Mouse (Mus musculus) ES-E14 (cell line): Measurements from ENCODE around the gene Tnfrsf13c.

Experiments used
- CHD2 ChIP-seq: IDR thresholded peaks from 2 replicates; pipeline ENCODE4 v1.6.1; 2014; ENCODE audit warnings: mild to moderate bottlenecking, low read depth, low read length, inconsistent platforms
- HCFC1 ChIP-seq: IDR thresholded peaks from 2 replicates; pipeline ENCODE4 v1.6.1; 2012; ENCODE audit warnings: low read length, inconsistent platforms, borderline replicate concordance; ENCODE audit not compliant: insufficient read depth
- MAFK ChIP-seq: IDR thresholded peaks from 2 replicates; pipeline ENCODE4 v1.6.1; 2014; ENCODE audit warnings: mild to moderate bottlenecking, low read depth, low read length, inconsistent platforms; ENCODE audit not compliant: insufficient read depth
- ZNF384 ChIP-seq: IDR thresholded peaks from 2 replicates; pipeline ENCODE4 v1.6.1; 2012; ENCODE audit warnings: low read depth, low read length, inconsistent platforms

DNA sequence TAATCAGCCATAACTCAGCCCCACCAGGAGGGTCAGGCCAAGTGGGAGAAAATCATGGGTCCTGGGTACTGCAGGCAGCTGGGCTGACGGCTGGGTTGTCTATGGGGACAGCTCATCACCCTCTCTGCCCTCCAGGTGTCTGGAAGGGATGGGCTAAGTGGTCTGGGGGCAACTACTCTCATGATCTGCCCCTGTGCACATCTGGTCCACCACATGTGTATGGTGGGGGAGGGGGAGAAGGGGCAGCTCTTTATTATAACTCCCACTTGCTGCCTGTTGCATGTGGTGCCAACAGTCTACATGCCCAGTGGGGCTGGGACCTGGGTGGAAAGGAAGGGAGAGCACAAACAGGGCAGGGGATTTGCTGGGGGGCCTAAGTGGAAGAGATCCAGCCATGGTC is 13.4 kb downstream of the Tnfrsf13c start:
- TF ChIP-seq CHD2 (no peak), ZNF384 (no peak), HCFC1 (no peak), MAFK (no peak)
